Mouse (Mus musculus) lung, postnatal 0 days (tissue): ENCODE results near the gene Thrap3.

Source experiments
- CTCF ChIP-seq: IDR thresholded peaks from 2 replicates; pipeline ENCODE4 v1.5.1; 2016; ENCODE audit warnings: antibody characterized with exemption, mild to moderate bottlenecking
- EP300 ChIP-seq: IDR thresholded peaks from 2 replicates; pipeline ENCODE4 v1.6.1; 2016; ENCODE audit warnings: antibody characterized with exemption, mild to moderate bottlenecking, control low read depth

DNA sequence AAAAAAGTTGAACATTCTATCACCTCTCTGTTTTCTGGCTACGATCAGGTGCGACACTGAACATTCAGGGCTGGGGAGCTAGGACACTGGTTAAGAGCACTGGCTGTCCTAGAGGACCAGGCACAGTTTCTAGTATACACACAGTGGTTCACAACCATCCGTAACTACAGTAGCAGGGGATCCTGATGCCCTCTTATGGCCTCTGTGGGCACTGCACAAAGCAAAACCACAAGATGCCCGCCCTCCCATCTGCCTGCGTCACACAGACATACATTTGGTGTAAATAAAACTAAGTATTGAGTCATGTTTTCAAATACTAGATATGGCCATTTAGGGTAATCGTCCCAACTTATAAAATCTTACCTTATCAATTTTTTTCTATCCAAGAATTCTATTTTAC, 45.0 kb downstream of the Thrap3 start:
- TF ChIP-seq CTCF (peak; percentile 54), EP300 (no peak)
